Mouse (Mus musculus): ENCODE results near the gene Gm6502. TPM values are rescaled to one million over a fixed set of nuclear protein-coding genes. Genes with fewer than 3 reads are reported as not detected.
"Not testable (repeated sequence)": the region's sequence is repeated elsewhere in the genome, so short reads cannot be mapped to it uniquely, and the experiment has no call there.

Gm6502 gene
- not detected for total RNA-seq (2021)
- long read RNA-seq, experiment 1 = 0 reads
- long read RNA-seq, experiment 2 = 0 reads

DNA sequence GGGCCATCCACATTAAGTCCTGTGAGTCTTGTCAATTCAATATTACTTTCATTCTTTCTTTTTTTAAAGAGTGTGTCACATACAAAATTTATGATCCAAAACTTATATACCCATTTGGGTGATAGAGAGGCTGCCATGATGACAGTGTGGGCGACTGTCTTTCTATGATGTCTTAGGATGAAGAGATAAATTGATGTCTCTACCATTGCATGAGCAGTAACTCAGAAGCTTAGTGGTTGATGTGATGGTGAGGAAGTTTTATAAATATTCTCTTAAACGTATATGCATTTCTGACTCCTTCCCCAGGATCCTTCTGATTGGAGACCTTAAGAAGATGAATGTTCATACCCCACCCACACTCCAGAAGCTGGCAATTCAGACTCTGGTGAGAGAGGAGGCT, at the start of gene Gm6502:
Gene Gm6502 (plus strand): TSS at position 301 of the 400 bp plus-strand sequence.
- not testable (repeated sequence) for DNase-seq (ENCODE audit: low spot score in 2 of 2)

DNA sequence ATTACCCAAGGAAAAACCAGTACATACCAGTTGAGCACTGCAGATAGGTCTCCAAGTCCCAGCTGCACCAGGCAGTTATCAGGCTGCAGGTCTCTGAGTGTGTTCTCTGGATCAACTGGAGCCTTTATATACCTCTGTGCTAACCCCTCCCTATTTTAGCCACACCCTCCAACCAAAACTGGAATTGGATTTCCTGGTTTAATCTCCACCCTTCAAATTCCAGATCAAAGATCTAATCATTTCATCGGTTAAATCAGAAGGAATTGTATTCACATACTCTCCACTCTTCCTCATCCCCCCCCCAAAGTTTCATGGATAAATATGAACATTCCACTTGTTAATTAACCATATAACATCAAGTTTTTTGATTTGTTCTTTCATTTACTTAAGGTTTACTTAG, 7.5 kb upstream of the Gm6502 start, which contains the start of gene A430089I19Rik:
Gene A430089I19Rik (minus strand): TSS at position 101 of the 400 bp plus-strand sequence.
- not testable (repeated sequence) for DNase-seq (ENCODE audit: low spot score in 2 of 2)

DNA sequence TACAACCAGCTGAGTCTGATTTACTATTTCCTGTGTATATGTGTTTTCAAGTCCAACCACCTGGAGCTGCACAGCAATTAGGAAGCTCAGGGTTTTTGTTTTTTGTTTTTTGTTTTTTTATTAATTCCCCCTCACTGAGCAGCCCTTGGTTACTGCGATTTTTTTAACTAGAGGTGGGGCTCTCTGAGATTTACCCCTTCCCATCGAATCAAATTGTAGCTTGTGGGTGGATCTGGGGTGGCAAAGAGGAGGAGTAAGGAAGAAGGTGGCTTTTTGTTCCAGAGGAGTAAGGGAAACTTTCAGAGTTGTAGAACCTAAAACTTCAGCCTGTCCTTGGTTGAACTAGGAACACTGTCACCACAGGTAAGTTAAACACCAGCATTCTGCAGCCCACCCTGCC, 25.2 kb downstream of the Gm6502 start, which contains the start of gene AA792892:
Gene AA792892 (plus strand): TSS at position 301 of the 400 bp plus-strand sequence.
- DNase-seq (ENCODE audit: low spot score in 2 of 2) = not testable (repeated sequence)

Other genes starting within 250 kb of the Gm6502 start
- gene BC061212, start 243.9 kb upstream of the Gm6502 start, total RNA-seq (2021) = not detected
- not detected for gene Gm6351, start 238.1 kb upstream of the Gm6502 start, total RNA-seq (2021)
- not detected for gene Gm3106, start 96.4 kb upstream of the Gm6502 start, total RNA-seq (2021)
- gene A430089I19Rik, start 7.6 kb upstream of the Gm6502 start, total RNA-seq (2021) = not detected
- not detected for gene AA792892, start 25.3 kb downstream of the Gm6502 start, total RNA-seq (2021)
- not detected for gene Gm7682, start 131.3 kb downstream of the Gm6502 start, total RNA-seq (2021)
- not detected for gene Gm3139, start 211.9 kb downstream of the Gm6502 start, total RNA-seq (2021)

All from adrenal gland, adult 18-20 months (tissue).